Mouse (Mus musculus): ENCODE data around the gene Brd9. TPM values are rescaled to one million over a fixed set of nuclear protein-coding genes. Genes with fewer than 3 reads are reported as not detected.
A peak's percentile ranks its signal among the peaks of the same experiment; 100 is the strongest.

Brd9 gene
- polyA plus RNA-seq, 1 experiment from 2014 or later = 39.8 TPM

DNA sequence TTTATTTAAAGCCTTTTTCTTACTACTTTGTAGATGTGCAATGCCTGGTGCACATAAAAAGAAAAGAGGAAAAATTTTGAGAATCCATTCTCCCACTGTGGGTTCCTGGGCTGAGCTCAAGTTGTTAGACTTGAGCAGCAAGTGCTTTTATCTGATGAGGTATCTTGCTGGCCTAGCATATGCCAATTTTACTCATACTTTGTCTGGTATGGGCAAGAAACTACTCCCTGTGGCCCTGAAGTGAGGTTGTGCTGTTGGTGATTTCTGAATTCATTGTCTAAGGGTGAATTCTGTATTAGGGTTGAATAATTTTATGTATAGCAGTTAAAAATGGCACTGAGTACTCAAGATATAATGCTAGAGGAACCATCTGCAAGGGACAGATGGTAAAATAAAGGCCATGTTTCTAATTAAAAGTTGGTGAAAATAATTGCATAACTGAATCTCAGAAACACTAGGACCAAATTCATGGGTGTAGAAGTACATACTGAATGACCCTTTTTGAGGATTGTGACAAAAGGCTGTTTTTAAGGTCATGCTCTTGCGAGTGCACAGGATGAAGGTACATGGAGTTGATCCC, 16.0 kb downstream of the Brd9 start:
- H3K36me3 ChIP-seq = peaks cover 91% of the 10 kb centered on the region
- ATAC-seq (ENCODE audit: insufficient number of reproducible peaks, low FRiP score) = no peak
- H3K9me3 ChIP-seq (replicated peaks) = no peaks in the 10 kb centered on the region
- no peaks in the 10 kb centered on the region for H3K27me3 ChIP-seq (replicated peaks)
- no peak overlapping the region for H3K4me2 ChIP-seq
- WGBS = 83% methylated on average over 1 of the region's 1 CpGs
- H3K4me3 ChIP-seq = no peak overlapping the region
- no peaks in the 10 kb centered on the region for H3K4me1 ChIP-seq (replicated peaks)
- H3K9ac ChIP-seq = no peak overlapping the region
- H3K27ac ChIP-seq (ENCODE audit: poor library complexity, severe bottlenecking) = no peak overlapping the region

- Histone ChIP-seq H3K4me3 (no peak overlapping the region), H3K9ac (no peak overlapping the region), H3K27me3 (replicated peaks) (no peaks in the 10 kb centered on the region), H3K4me1 (replicated peaks) (no peaks in the 10 kb centered on the region), H3K36me3 (peaks cover 91% of the 10 kb centered on the region), H3K9me3 (replicated peaks) (no peaks in the 10 kb centered on the region), H3K4me2 (no peak overlapping the region), H3K27ac (ENCODE audit: poor library complexity, severe bottlenecking) (no peak overlapping the region)
- WGBS = 70% methylated on average over 6 of the region's 6 CpGs
- no peak for ATAC-seq (ENCODE audit: insufficient number of reproducible peaks, low FRiP score)
These were observed 17.1 kb downstream of the Brd9 start for GRCm38 (mm10) chr13:73954666-73955065.

GRCm38 (mm10) chr13:73955531-73955930, 17.9 kb downstream of the Brd9 start:
- no peaks in the 10 kb centered on the region for H3K4me1 ChIP-seq (replicated peaks)
- no peak overlapping the region for H3K27ac ChIP-seq (ENCODE audit: poor library complexity, severe bottlenecking)
- no peaks in the 10 kb centered on the region for H3K27me3 ChIP-seq (replicated peaks)
- H3K36me3 ChIP-seq = peaks cover 91% of the 10 kb centered on the region
- ATAC-seq (ENCODE audit: insufficient number of reproducible peaks, low FRiP score) = no peak
- WGBS = 85% methylated on average over 5 of the region's 5 CpGs
- no peaks in the 10 kb centered on the region for H3K9me3 ChIP-seq (replicated peaks)
- H3K4me3 ChIP-seq = no peak overlapping the region
- H3K9ac ChIP-seq = no peak overlapping the region
- no peak overlapping the region for H3K4me2 ChIP-seq

GRCm38 (mm10) chr13:73960117-73960652, 22.6 kb downstream of the Brd9 start:
- Histone ChIP-seq H3K9me3 (replicated peaks) (no peaks in the 10 kb centered on the region), H3K9ac (no peak overlapping the region), H3K4me3 (no peak overlapping the region), H3K4me2 (no peak overlapping the region), H3K4me1 (replicated peaks) (no peaks in the 10 kb centered on the region), H3K27me3 (replicated peaks) (no peaks in the 10 kb centered on the region), H3K27ac (ENCODE audit: poor library complexity, severe bottlenecking) (no peak overlapping the region), H3K36me3 (peaks cover 68% of the 10 kb centered on the region)
- WGBS = 88% methylated on average over 10 of the region's 10 CpGs
- ATAC-seq (ENCODE audit: insufficient number of reproducible peaks, low FRiP score) = no peak

DNA sequence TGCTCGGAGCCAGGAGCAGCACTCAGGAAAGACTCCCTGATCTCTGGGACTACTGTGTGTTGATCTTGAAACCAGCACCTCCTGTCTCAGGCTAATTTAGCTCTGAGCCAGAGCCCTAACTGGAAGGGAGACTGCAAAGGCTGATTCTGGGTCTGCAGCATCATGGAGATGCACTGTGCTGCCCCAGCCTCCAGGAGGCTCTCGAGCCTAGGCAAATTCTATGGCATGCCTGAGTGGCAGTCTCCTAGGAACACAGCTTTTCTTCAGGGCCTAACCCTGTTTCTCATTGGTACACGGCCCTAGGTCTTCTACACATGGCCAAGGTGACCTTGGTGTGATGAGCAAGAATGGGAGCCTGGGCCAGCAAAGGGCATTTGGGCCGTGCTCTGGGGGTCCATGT, 23.6 kb downstream of the Brd9 start:
- H3K4me1 ChIP-seq (replicated peaks) = no peaks in the 10 kb centered on the region
- H3K27me3 ChIP-seq (replicated peaks) = no peaks in the 10 kb centered on the region
- ATAC-seq (ENCODE audit: insufficient number of reproducible peaks, low FRiP score) = no peak
- H3K4me3 ChIP-seq = no peak overlapping the region
- H3K9ac ChIP-seq = no peak overlapping the region
- peaks cover 58% of the 10 kb centered on the region for H3K36me3 ChIP-seq
- WGBS = 81% methylated on average over 4 of the region's 4 CpGs
- H3K27ac ChIP-seq (ENCODE audit: poor library complexity, severe bottlenecking) = no peak overlapping the region
- H3K9me3 ChIP-seq (replicated peaks) = no peaks in the 10 kb centered on the region
- no peak overlapping the region for H3K4me2 ChIP-seq

DNA sequence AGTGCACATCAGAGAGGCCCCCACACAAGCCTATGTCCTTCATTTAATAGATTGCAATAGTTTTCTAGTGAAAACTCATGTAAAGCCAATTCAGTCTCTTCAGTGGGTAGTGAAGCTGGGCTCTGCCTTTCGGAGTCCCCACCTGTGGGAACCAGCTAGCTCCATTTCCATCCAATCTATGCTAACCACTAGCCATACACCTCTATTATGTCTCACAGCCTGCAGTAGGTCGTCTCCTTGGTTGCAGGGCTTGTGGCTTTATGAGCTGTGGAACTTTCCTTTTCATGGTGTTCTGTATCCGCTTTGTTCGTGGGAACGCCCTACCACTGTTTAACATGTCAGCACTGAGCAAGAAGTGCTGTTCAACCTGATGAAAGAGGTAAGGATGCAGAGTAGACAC, 25.9 kb downstream of the Brd9 start, which contains the start of gene Zdhhc11:
Gene Zdhhc11, plus strand, starts transcription at position 301 of the 400 bp plus-strand sequence.
- 85% methylated on average over 5 of the region's 5 CpGs for WGBS
- no peaks in the 10 kb centered on the region for H3K27me3 ChIP-seq (replicated peaks)
- H3K4me2 ChIP-seq = no peak within 1 kb of the TSS
- H3K9me3 ChIP-seq (replicated peaks) = no peaks in the 10 kb centered on the region
- no peak for ATAC-seq (ENCODE audit: insufficient number of reproducible peaks, low FRiP score)
- H3K36me3 ChIP-seq = peaks cover 37% of the 10 kb centered on the region
- no peak within 1 kb of the TSS for H3K4me3 ChIP-seq
- no peak within 1 kb of the TSS for H3K27ac ChIP-seq (ENCODE audit: poor library complexity, severe bottlenecking)
- no peaks in the 10 kb centered on the region for H3K4me1 ChIP-seq (replicated peaks)
- no peak within 1 kb of the TSS for H3K9ac ChIP-seq

DNA sequence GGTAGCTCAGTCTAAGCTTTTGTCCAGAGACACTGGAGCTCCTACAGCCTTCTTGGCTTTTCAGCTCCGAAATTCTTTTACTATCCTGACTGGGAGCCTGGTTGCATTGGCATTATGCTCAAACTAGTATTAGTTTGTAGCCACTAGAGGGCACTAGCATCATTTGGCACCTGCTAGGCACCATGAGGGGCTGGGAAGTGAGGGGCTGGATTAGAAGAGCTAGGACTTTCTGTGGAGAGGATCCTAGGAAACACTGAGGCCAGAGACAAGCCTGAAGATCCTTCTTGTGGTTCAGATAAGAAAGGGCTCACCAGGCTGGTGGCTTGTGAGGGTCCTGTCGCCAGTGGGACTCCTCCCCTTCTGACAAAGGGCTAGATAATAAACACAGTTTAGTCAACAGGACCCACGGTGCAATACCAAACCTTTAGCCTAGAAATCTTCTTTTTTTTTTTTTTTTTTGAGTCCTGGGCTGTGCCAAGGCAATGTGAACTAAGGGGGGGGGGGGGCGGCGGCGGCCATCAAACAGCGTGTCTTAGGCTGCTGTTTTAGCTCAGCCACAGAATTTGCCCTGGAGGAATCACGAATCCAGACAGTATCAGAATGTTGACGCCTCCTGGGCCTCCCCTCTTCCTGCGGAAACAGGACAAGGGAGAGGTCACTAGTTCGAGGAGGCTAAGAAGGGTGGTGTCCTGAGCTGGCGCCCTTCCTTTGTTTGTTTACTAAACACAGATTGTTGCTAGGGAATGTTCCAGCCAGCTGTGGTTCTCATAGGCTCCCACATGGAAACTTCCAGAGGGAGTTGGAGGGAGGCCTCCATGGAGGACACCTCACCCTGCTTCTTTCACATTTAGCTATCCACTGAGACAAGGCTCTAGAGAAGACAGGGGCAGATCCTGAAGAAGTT, 33.2 kb downstream of the Brd9 start:
- Histone ChIP-seq H3K4me2 (peak overlapping the region; percentile 53), H3K4me1 (replicated peaks) (peaks cover 13% of the 10 kb centered on the region), H3K9ac (no peak overlapping the region), H3K27me3 (replicated peaks) (no peaks in the 10 kb centered on the region), H3K9me3 (replicated peaks) (no peaks in the 10 kb centered on the region), H3K4me3 (no peak overlapping the region), H3K36me3 (no peaks in the 10 kb centered on the region), H3K27ac (ENCODE audit: poor library complexity, severe bottlenecking) (peak overlapping the region; percentile 77)
- peak; percentile 91 for ATAC-seq (ENCODE audit: insufficient number of reproducible peaks, low FRiP score)
- 13% methylated on average over 12 of the region's 12 CpGs for WGBS

- no peak overlapping the region for H3K4me3 ChIP-seq
- no peak for ATAC-seq (ENCODE audit: insufficient number of reproducible peaks, low FRiP score)
- H3K9ac ChIP-seq = no peak overlapping the region
- H3K36me3 ChIP-seq = no peaks in the 10 kb centered on the region
- no peaks in the 10 kb centered on the region for H3K27me3 ChIP-seq (replicated peaks)
- H3K4me1 ChIP-seq (replicated peaks) = peaks cover 13% of the 10 kb centered on the region
- H3K9me3 ChIP-seq (replicated peaks) = no peaks in the 10 kb centered on the region
- H3K4me2 ChIP-seq = no peak overlapping the region
- 86% methylated on average over 3 of the region's 3 CpGs for WGBS
- no peak overlapping the region for H3K27ac ChIP-seq (ENCODE audit: poor library complexity, severe bottlenecking)
These were observed 36.9 kb downstream of the Brd9 start for GRCm38 (mm10) chr13:73974523-73974922.

GRCm38 (mm10) chr13:73976935-73977334, 39.3 kb downstream of the Brd9 start:
- Histone ChIP-seq H3K36me3 (no peaks in the 10 kb centered on the region), H3K9ac (no peak overlapping the region), H3K27me3 (replicated peaks) (no peaks in the 10 kb centered on the region), H3K4me1 (replicated peaks) (no peaks in the 10 kb centered on the region), H3K27ac (ENCODE audit: poor library complexity, severe bottlenecking) (no peak overlapping the region), H3K4me2 (no peak overlapping the region), H3K9me3 (replicated peaks) (no peaks in the 10 kb centered on the region), H3K4me3 (no peak overlapping the region)
- 78% methylated on average over 5 of the region's 5 CpGs for WGBS
- ATAC-seq (ENCODE audit: insufficient number of reproducible peaks, low FRiP score) = no peak

- Histone ChIP-seq H3K9ac (no peak overlapping the region), H3K4me3 (no peak overlapping the region), H3K27me3 (replicated peaks) (no peaks in the 10 kb centered on the region), H3K9me3 (replicated peaks) (no peaks in the 10 kb centered on the region), H3K4me1 (replicated peaks) (peaks cover 9% of the 10 kb centered on the region), H3K4me2 (no peak overlapping the region), H3K27ac (ENCODE audit: poor library complexity, severe bottlenecking) (no peak overlapping the region), H3K36me3 (no peaks in the 10 kb centered on the region)
- ATAC-seq (ENCODE audit: insufficient number of reproducible peaks, low FRiP score) = no peak
- WGBS = 83% methylated on average over 5 of the region's 5 CpGs
These were observed 52.7 kb downstream of the Brd9 start for GRCm38 (mm10) chr13:73990325-73990724.

DNA sequence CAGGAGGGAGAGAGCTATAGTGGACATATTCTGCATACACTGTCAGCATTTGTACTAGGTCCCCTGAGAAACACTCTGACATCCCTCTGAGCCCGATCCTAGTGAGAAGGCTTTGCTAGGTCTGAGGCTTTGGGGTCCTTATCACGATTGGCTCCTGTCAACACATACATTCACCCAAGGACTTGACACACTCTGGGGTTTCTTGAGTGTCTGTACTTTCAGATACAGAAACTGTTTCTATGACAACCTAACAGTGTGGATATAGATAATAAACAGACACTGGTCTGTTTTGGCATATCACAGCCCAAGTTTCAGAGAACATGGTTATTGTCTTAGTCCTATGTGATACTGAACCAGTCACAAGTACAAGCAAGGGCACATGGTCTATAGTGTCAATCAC, 53.1 kb downstream of the Brd9 start:
- Histone ChIP-seq H3K9me3 (replicated peaks) (no peaks in the 10 kb centered on the region), H3K27ac (ENCODE audit: poor library complexity, severe bottlenecking) (no peak overlapping the region), H3K4me2 (no peak overlapping the region), H3K4me1 (replicated peaks) (peaks cover 9% of the 10 kb centered on the region), H3K9ac (no peak overlapping the region), H3K27me3 (replicated peaks) (no peaks in the 10 kb centered on the region), H3K4me3 (no peak overlapping the region), H3K36me3 (no peaks in the 10 kb centered on the region)
- WGBS = 8% methylated on average over 2 of the region's 2 CpGs
- peak; percentile 22; the same call in 1 of the 2 replicates for ATAC-seq (ENCODE audit: insufficient number of reproducible peaks, low FRiP score)
